Mouse (Mus musculus) v-Abl transformed pro-B cells (cell line): ENCODE results near the gene Mgat4e.

Experiments used
- in situ Hi-C, 2 experiments: fragments of 400-800 bp; cut with MboI; formaldehyde crosslinking; loops; one replicate each; pipeline ENCODE4 v1.15.1; 2025; ENCODE audit not compliant: unreplicated experiment in 2 of 2

The Mgat4e gene

GRCm38 (mm10) chr1:134517841-134518240 is 31.6 kb downstream of the Mgat4e start:
- in situ Hi-C loops, result loop anchor here in 1 of 2 experiments (25.0 kb wide), 1 partner anchor 319 kb away; no protein-coding TSS in a partner anchor

GRCm38 (mm10) chr1:134516491-134517198 is 32.8 kb downstream of the Mgat4e start:
- in situ Hi-C loops, result loop anchor here in 1 of 2 experiments (25.0 kb wide), 1 partner anchor 321 kb away; no protein-coding TSS in a partner anchor

GRCm38 (mm10) chr1:134515891-134516290 is 33.6 kb downstream of the Mgat4e start:
- in situ Hi-C loops, result loop anchor here in 1 of 2 experiments (25.0 kb wide), 1 partner anchor 321 kb away; no protein-coding TSS in a partner anchor

- in situ Hi-C loops, result loop anchor here in 1 of 2 experiments (25.0 kb wide), 1 partner anchor 323 kb away; no protein-coding TSS in a partner anchor
Measured at GRCm38 (mm10) chr1:134513876-134514590, 35.4 kb downstream of the Mgat4e start.

GRCm38 (mm10) chr1:134513312-134513860 is 36.1 kb downstream of the Mgat4e start:
- in situ Hi-C loops, result loop anchor here in 1 of 2 experiments (25.0 kb wide), 1 partner anchor 324 kb away; no protein-coding TSS in a partner anchor

- in situ Hi-C loops, result loop anchor here in 1 of 2 experiments (25.0 kb wide), 1 partner anchor 325 kb away; no protein-coding TSS in a partner anchor
Measured at GRCm38 (mm10) chr1:134512584-134512983, 36.9 kb downstream of the Mgat4e start.

- in situ Hi-C loops, result loop anchor here in 1 of 2 experiments (25.0 kb wide), 1 partner anchor 325 kb away; no protein-coding TSS in a partner anchor
Measured at GRCm38 (mm10) chr1:134512183-134512582, 37.3 kb downstream of the Mgat4e start.

- in situ Hi-C loops, result loop anchor here in 1 of 2 experiments (25.0 kb wide), 1 partner anchor 327 kb away; no protein-coding TSS in a partner anchor
Measured at GRCm38 (mm10) chr1:134510018-134510417, 39.5 kb downstream of the Mgat4e start.

- in situ Hi-C loops, result loop anchor here in 1 of 2 experiments (25.0 kb wide), 1 partner anchor 331 kb away; no protein-coding TSS in a partner anchor
Measured at GRCm38 (mm10) chr1:134506201-134506600, 43.3 kb downstream of the Mgat4e start.

GRCm38 (mm10) chr1:134500916-134501315 is 48.6 kb downstream of the Mgat4e start:
- in situ Hi-C loops, result loop anchor here in 1 of 2 experiments (25.0 kb wide), 1 partner anchor 336 kb away; no protein-coding TSS in a partner anchor

GRCm38 (mm10) chr1:134495991-134496390 is 53.5 kb downstream of the Mgat4e start:
- in situ Hi-C loops, result no loop called here

- in situ Hi-C loops, result no loop called here
Measured at GRCm38 (mm10) chr1:134495216-134495539, 54.3 kb downstream of the Mgat4e start.

GRCm38 (mm10) chr1:134494428-134495215 is 54.9 kb downstream of the Mgat4e start, which contains the start of gene Rabif:
TSS of gene Rabif (plus strand) at chr1:134494648.
- in situ Hi-C loops, result no loop called here

GRCm38 (mm10) chr1:134493956-134494355 is 55.5 kb downstream of the Mgat4e start:
- in situ Hi-C loops, result no loop called here

GRCm38 (mm10) chr1:134493496-134493895 is 56.0 kb downstream of the Mgat4e start:
- in situ Hi-C loops, result no loop called here

GRCm38 (mm10) chr1:134492276-134492675 is 57.2 kb downstream of the Mgat4e start:
- in situ Hi-C loops, result no loop called here
